Mouse (Mus musculus): ENCODE measurements around the gene Phospho1.

Gene Phospho1

DNA sequence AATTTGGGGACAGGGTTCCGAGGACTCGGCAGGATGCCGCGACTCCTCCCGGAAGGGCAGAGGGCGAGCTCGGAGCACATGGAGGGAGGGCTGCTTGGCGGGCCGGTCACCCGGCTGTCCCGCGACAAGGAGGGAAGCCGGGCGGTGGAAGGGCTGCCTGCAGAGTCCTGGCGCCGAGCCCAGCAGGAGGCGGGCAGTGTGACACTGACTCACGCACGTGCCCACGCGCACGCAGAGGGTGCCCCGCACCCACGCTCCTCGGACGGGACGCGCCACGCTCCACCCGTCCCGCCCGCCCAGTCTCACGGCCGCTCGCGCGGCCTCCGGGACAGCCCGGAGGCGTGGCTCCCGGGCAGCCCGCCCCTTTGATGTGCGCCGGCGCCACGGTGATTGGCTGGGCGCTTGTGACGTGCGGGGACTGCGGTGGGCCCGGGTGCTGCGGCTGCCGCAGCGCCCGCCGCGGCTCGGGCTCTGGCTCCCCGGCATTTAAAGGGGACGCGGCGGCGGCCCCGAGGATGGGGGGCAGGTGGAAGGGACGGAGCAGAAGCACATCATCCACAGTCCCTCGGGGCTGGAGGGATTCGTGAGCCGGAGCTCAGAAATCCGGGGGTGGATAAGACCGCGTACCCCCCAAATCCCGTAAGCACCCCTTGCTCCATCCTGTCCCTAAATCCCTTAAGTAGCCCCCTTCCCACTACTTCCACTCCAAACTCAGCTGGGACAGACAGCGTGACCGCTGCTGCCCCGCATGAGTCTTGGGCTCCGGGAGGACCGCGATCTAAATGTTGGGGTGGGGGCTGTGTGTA lies at the start of gene Phospho1:
Phospho1 (plus strand) TSS at position 429 of the 806 bp plus-strand sequence.
- peak; percentile 89 to 92 for DNase-seq

DNA sequence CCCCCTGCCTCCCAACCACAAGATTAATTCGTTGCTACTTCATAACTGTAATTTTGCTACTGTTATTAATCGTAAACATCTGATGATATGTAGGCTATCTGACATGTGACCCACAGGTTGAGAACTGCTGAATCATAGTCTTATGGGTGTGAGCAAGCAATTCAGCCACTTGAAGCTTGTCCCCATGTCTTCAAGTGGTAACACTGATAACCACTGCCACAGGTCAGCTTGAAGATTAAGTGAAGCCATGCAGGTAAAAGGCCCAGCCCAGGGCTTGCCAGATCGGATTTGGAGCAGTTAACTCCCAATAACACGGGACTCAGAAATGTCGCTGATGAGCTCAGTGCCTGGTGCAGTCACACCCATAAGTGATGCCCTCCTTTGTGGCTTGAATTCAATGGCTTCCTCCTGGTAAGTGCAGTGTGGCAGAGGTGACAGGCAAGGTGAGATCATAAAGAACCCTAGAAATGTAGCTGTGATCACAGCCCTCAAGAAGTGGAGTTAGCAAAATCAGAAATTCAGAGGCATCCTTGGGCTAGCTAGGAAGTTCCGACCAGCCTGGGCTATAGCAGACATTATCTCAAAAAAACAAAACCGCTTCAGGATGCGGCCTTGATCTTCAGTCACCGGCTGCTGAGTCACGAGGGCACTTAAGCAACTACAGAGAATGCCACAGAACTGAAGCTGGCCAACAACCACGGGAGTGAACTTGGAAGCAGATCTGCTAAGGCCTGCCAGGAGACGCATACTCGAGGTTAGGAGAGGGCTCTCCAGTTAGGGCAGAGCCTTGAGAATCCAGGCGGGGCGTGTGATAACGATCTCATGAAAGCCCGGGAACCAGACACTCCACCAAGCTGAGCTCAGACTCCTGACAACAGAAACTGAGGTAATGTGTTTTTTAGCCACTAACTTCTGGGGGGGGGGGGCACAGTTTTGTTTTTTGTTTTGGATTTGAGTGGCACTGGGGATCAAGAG lies 46.7 kb upstream of the Phospho1 start:
- no peak for DNase-seq

- DNase-seq, result no peak
Observed at GRCm38 (mm10) chr11:95778831-95779251, 45.5 kb upstream of the Phospho1 start.

- no peak for DNase-seq
Observed at GRCm38 (mm10) chr11:95779366-95779765, 44.9 kb upstream of the Phospho1 start.

DNA sequence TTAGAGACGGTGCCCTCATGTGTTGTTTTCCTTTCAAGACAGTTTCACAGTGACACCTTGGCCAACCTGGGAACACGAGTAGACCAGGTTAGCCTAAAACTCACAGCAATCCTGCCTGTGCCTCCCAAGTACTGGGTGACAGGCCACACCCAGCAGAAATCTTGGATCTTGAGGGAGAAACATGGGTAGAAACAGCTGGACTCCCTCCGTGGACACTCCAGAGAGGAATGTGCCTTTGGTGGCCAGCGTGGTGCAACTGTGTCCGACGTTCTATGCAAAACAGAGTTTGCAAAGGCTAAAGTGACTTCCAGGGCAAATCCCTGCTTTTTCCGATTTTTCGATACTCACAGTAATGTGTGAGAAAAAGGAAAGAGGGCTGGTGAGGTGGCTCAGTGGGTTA lies 43.8 kb upstream of the Phospho1 start:
- no peak for DNase-seq

DNA sequence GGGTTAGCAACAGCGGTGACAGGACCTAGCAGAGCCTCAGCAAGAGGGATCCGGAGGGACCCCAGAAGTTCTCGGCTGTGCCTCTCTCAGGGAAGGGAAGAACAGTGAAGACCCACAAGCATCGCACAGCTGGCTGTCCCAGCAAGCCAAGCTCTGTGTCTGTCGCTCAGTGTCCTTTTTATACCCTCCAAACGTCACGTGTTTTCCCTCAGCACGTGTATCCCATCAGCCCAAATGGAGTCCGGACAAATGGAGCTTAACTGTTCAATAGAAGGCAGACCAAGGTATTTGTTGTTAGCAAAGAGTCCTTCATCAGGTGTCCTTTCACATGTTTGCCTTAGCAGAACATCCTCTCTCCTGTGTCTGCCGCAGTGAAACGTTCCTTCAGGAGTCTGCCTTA lies 42.7 kb upstream of the Phospho1 start:
- DNase-seq, result no peak

GRCm38 (mm10) chr11:95783457-95783856 lies 40.8 kb upstream of the Phospho1 start:
- DNase-seq, result no peak

- DNase-seq, result no peak
Observed at GRCm38 (mm10) chr11:95783958-95784357, 40.3 kb upstream of the Phospho1 start.

- no peak for DNase-seq
Observed at GRCm38 (mm10) chr11:95785675-95786074, 38.6 kb upstream of the Phospho1 start.

DNA sequence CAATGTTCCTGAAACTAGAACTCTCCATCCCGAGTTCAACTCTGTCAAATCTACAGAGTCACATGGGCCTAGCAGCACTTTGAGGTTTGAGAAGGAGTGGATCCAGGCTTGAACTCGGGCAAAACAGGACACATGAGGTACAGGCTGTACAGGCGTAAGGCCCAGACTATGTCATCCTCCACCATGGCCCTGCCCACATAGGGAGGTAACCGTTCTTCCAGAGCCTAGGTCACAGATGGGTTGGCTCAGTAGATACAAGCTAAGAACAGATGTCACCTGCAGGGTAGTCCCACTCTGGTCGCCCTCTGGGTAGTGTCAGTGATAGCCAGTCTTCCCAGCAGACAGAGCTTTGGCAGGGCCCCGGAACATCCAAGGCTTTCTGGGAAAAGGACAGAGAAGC lies 37.8 kb upstream of the Phospho1 start:
- no peak for DNase-seq

- no peak for DNase-seq
Observed at GRCm38 (mm10) chr11:95789451-95789891, 34.8 kb upstream of the Phospho1 start.

GRCm38 (mm10) chr11:95791787-95792186 lies 32.5 kb upstream of the Phospho1 start:
- DNase-seq, result no peak

GRCm38 (mm10) chr11:95792950-95793509 lies 31.3 kb upstream of the Phospho1 start:
- DNase-seq, result no peak

DNA sequence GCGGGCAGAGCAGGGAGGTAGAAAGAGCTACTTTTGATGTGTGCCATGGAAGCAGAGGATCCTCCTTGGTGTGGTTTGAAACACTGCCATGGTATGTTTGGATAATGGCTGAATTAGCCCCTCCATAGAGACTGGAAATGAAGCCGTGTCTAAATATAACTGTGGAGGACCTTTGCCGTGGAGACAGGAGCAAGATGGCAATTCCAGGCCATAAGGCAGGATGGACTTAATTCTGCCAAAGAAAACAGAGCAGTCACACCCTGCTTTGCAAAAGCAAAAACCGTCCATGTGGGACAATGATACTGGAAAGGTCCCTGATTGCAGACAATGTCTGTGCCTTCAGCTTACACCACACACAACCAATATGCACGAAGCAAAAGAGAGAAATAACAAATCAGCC lies 30.1 kb upstream of the Phospho1 start:
- DNase-seq, result no peak

DNA sequence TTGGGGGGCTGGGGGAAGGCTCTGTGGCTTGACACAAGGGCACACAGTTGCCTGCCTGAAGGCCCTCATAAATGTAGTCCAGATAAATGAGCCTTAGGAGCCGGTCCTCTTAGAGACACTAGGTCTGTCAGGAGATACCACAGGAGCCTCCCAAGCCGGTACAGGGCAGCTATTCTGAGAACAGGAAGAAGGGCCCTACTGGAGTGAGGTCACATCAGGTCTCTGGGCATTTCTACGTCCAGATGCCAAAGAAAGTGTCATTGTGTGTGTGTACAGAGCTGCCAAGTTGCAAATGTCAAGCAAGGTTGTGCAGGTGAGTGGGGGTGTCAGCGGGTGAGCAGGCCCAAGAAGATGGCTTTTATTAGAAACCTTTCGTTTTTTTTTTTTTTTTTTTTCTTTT lies 28.7 kb upstream of the Phospho1 start:
- DNase-seq, result no peak

DNA sequence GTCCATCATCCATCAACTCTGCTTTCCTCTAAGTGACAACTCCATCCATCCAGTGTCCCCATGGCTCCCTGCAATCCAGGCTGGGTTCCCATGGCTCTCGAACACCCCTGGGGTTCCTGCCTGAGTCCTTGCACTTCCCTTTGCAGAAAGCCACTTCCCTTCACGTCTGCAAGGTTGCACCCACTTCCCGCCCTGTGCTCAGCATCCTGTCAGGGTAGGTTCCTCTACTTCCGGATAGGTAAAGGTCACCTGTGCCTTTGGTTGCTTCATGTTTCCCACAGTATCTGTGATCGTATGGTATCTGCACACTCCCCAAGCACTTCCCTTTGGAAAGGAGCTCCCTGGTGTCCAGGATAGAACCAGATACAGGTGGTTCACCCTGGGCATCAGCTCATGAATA lies 19.3 kb upstream of the Phospho1 start:
- DNase-seq, result peak; percentile 37 to 58

- DNase-seq, result no peak
Observed at GRCm38 (mm10) chr11:95805527-95805926, 18.8 kb upstream of the Phospho1 start.

GRCm38 (mm10) chr11:95807884-95808283 lies 16.4 kb upstream of the Phospho1 start:
- no peak for DNase-seq

DNA sequence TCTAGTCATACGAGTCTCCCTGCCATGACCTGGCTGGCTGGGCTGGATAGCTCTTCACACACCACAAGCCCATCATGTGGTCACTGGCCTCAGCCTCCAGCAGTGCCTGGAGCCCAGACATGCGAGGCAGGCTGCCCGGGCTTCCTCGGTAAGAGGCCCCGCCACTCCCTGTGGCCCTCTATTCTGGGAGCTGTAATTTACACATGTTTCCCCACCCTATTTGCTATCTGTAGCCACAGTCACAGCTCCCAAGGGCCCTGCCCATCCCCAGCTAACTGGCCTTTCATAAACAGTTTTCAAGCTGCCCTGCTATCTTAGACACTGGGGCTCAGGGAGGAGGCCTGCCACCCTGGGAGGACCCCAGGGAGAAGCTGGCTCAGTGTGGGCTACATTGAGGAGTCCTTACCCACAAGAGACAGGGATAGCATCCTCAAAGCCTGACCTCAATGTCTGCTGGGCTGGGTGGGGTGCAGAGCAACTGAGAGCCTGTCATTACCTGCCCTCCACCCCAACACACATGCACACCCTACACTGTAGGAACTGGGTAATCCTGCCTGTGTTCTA lies 15.8 kb upstream of the Phospho1 start:
- DNase-seq, result no peak

DNA sequence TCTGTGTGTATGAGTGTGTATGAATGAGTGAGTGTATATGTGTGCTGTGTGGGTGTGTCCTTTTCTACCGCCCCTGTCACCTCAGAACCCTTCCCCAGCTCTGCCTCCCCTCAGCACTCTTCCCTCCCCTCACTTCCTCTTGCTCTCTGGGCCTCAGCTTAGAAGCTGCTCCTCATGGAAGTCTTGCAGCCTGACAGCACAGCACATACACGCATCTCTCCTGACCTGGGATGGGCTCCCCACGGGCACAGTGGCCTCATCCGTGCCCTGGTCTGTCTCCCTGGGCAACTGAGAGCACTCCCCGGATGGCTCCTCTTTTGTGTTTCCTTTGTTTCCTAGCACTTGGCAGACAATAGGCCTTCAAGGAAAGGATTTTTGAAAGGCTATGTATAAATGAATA lies 14.7 kb upstream of the Phospho1 start:
- DNase-seq, result no peak

DNA sequence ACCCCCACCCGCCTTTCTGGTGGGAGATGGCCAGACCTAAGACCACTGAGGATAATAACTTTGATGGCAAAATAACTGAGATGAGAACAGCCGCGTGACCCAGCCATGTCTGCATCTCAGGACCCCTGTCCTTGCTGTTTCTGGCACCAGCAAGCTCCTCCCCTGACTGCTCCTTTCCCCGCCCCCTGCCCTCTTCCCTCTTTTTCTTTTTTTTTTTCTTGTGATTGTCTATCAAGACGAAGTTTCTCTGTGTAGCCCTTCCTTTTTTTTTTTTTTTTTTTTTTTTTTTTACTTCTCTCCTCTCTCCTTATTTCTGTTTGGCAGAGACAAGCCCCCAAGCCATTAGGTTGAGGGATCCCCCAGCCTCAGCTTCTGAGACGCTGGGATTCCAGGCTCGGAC lies 13.5 kb upstream of the Phospho1 start:
- DNase-seq, result no peak

DNA sequence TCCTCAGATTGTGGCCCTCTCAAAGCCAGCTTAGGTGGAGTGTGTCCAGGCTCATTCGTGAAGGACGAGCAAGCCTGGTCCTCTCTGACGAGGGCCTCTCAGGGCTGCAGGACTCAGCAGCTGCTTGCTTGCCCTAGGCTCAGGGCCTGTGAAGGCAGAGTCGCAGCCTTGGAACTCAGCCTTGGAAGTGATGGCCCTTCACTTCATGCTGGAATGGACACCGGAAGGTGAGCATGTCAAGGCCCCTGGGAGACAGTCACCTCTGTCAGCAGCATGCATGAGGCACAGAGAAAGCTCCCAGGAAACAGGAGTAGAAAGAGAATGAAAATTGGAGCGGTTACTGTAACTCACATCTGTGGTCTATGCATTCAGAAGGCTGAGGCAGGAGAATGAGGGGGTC lies 12.6 kb upstream of the Phospho1 start:
- no peak for DNase-seq

- DNase-seq, result no peak
Observed at GRCm38 (mm10) chr11:95812224-95812623, 12.1 kb upstream of the Phospho1 start.
